Mouse (Mus musculus) cerebellum, adult 2 months (tissue): ENCODE measurements around the gene Brsk1. TPM values are rescaled to one million over a fixed set of nuclear protein-coding genes. Genes with fewer than 3 reads are reported as not detected.

Experiments
- DNase-seq, 2 experiments: peaks; one replicate each; pipeline ENCODE4 v3.0.0; 2021
- H3K27ac ChIP-seq: fragments of 200-500 bp; 2 replicates; pipeline ENCODE4 v1.5.1; 2012; ENCODE audit warnings: low read length, control low read depth, inconsistent platforms; ENCODE audit not compliant: insufficient read depth
- H3K27me3 ChIP-seq: fragments of 200-500 bp; 2 replicates; pipeline ENCODE4 v1.6.1; 2012; ENCODE audit warnings: inconsistent platforms, mild to moderate bottlenecking, low read length, moderate library complexity; ENCODE audit not compliant: control insufficient read depth, insufficient read depth
- H3K4me1 ChIP-seq: fragments of 200-500 bp; 2 replicates; pipeline ENCODE4 v1.6.1; 2011; ENCODE audit warnings: low read length; ENCODE audit not compliant: control insufficient read depth, insufficient read depth
- H3K4me3 ChIP-seq: fragments of 200-500 bp; replicated peaks from 2 replicates; pipeline ENCODE3; 2011; ENCODE audit warnings: mild to moderate bottlenecking, low read depth, low read length, control low read depth; ENCODE audit not compliant: insufficient read depth
- CTCF ChIP-seq: fragments of 200-500 bp; IDR thresholded peaks from 2 replicates; pipeline ENCODE4 v1.5.1; 2011; ENCODE audit warnings: low read depth, mild to moderate bottlenecking, control low read depth, low read length, moderate library complexity, borderline replicate concordance; ENCODE audit not compliant: insufficient read depth
- POLR2A ChIP-seq: fragments of 200-500 bp; IDR thresholded peaks from 2 replicates; pipeline ENCODE4 v1.6.1; 2011; ENCODE audit warnings: low read length, control low read depth, borderline replicate concordance; ENCODE audit not compliant: insufficient read depth
- WGBS: fragments of 180-500 bp; shearing (Covaris S2); methylation state at CpG from one replicate; pipeline ENCODE4 v1.1.7; 2018; 5-methylcytosine and 5-hydroxymethylcytosine counted together
- polyA plus RNA-seq: library from polyadenylated mRNA; depleted of rRNA; stranded (reverse); fragments of >200 nt; gene quantifications from 2 replicates; pipeline ENCODE4 v1.2.3, GENCODE M21; 2012

Brsk1 gene
- polyA plus RNA-seq, 1 experiment: 182 TPM

DNA sequence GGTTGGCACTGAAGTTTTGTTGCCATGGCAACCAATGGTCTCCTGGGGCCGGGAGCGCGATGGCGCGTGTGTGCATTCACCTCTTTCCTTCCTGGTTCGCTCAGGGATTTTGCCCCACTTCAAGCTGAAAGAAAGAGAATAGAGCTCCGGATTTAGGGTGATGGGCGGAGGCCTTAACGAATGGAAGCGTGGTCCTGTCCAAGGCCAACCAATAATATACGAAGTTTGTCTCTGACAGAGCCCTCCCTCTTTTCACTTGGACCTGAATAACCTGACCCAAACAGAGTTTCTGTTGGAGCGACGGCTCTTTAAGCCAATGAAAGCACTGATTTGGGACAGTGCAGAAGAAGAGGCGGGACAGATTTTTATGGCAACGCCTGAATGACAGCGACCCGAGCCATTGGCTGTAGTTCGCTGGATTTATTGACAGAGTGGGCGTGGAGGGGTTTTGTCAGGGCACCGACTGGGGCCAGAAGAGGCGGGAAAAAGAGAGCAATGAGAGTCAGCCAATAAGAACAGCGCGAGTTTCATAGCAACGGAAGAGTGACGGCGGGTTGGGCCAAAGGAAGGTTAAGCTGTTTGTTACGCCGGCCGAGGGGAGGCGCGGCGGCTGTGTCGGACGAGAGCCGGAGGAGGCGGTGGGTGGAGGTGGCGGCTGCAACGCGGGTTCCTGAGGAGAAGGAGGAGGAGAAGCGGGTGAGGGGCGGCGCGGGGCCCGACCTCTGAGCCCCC is 49.3 kb downstream of the Brsk1 start, which contains the start of gene Kmt5c:
Gene Kmt5c, plus strand, starts transcription at position 572 of the 732 bp plus-strand sequence.
- Histone ChIP-seq H3K4me3 (peak within 1 kb of the TSS; percentile 99), H3K27ac (peak within 1 kb of the TSS; percentile 97), H3K4me1 (peaks cover 13% of the 10 kb centered on the region; the same call in 1 of the 2 replicates), H3K27me3 (no peaks in the 10 kb centered on the region)
- WGBS: under 1% methylated on average over 41 of the region's 44 CpGs
- TF ChIP-seq POLR2A (peak; percentile 96), CTCF (no peak)
- DNase-seq: peak; percentile 97 to 100

- no peak for DNase-seq
- Histone ChIP-seq H3K27ac (peak overlapping the region; percentile 97), H3K4me1 (peaks cover 13% of the 10 kb centered on the region; the same call in 1 of the 2 replicates), H3K27me3 (no peaks in the 10 kb centered on the region), H3K4me3 (peak overlapping the region; percentile 99)
- WGBS: under 1% methylated on average over 14 of the region's 14 CpGs
- TF ChIP-seq CTCF (no peak), POLR2A (no peak)
Measured at GRCm38 (mm10) chr7:4740309-4740727, 49.9 kb downstream of the Brsk1 start.

DNA sequence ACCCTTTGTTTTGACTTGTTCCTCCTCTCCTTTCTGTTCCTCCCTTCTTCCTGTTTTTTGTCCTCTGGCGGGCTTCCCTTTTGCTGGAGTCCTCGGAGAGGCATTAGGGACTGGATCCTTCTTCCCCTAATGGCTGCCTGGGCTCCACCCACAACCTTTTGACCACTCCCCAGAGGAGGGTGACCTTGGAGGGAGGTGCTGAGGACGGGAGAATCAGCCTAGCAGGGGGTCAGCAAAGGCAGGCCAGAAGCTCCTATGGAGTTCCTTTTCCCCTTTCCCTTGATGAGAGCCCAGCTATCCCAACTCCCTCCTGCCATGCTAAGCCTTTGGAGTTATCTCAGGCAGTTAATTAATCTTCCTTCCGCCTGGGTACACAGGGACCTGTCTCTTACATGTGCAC is 50.7 kb downstream of the Brsk1 start:
- WGBS: 5% methylated on average over 4 of the region's 4 CpGs
- peak; percentile 78 to 82 for DNase-seq
- H3K4me3 ChIP-seq: peak overlapping the region; percentile 99
- TF ChIP-seq POLR2A: peak; percentile 66; the same call in 1 of the 2 replicates
- TF ChIP-seq CTCF: no peak
- H3K27ac ChIP-seq: peak overlapping the region; percentile 97
- no peaks in the 10 kb centered on the region for H3K27me3 ChIP-seq
- peaks cover 13% of the 10 kb centered on the region; the same call in 1 of the 2 replicates for H3K4me1 ChIP-seq

DNA sequence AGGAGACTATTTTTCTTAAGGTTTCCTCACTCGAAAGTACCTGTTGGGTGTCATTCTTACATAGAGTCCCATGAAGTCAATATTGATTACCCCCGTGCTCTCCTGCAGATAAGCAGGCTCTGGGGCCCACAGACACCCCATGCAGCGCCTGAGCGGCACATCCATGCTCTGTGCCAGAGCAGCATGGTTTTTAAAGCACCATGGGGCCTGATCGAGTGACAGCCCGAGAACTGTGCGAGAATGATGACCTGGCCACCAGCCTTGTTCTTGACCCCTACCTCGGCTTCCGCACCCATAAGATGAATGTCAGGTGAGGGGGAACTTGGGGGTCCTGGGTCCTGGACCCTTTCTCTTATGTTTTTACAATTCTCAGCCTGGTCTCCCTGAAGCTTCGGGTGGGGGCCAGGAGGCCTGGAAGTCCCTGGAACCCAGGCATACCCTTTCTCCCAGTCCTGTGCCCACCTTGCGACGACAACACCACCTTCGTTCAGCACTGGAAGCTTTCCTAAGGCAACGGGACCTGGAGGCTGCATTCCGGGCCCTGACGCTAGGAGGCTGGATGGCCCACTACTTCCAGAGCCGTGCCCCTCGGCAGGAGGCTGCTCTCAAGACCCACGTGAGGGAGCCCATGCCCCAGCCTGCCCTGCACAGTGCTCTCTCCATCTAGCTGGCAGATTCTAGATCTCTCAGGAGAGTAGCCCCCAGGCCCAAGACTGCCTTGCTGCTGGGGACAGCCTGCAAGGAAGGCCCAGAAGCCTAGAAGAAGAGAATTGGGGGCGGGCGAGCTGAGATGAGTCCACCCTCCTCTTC is 51.5 kb downstream of the Brsk1 start:
- no peaks in the 10 kb centered on the region for H3K27me3 ChIP-seq
- H3K4me1 ChIP-seq: peaks cover 13% of the 10 kb centered on the region; the same call in 1 of the 2 replicates
- peak; percentile 21 to 32 for DNase-seq
- peak overlapping the region; percentile 97 for H3K27ac ChIP-seq
- no peak for TF ChIP-seq CTCF
- TF ChIP-seq POLR2A: no peak
- H3K4me3 ChIP-seq: peak overlapping the region; percentile 99
- 60% methylated on average over 21 of the region's 21 CpGs for WGBS

DNA sequence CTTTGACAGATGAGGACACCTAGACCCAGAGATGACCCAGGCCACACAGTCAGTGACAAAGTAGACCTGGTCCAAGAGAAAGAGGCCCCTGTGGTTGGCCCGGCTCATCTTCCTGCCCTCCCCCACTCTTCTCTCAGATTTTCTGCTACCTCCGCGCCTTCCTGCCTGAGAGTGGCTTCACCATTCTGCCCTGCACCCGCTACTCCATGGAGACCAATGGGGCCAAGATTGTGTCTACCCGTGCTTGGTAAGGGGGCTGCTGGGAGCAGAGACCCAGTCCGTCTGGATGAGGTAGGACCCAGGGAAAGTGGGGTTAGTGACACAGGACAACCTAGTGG is 52.0 kb downstream of the Brsk1 start:
- no peaks in the 10 kb centered on the region for H3K27me3 ChIP-seq
- peaks cover 13% of the 10 kb centered on the region; the same call in 1 of the 2 replicates for H3K4me1 ChIP-seq
- no peak for DNase-seq
- peak overlapping the region; percentile 97; the same call in 1 of the 2 replicates for H3K27ac ChIP-seq
- no peak overlapping the region for H3K4me3 ChIP-seq
- TF ChIP-seq POLR2A: no peak
- TF ChIP-seq CTCF: no peak
- WGBS: 84% methylated on average over 6 of the region's 6 CpGs

DNA sequence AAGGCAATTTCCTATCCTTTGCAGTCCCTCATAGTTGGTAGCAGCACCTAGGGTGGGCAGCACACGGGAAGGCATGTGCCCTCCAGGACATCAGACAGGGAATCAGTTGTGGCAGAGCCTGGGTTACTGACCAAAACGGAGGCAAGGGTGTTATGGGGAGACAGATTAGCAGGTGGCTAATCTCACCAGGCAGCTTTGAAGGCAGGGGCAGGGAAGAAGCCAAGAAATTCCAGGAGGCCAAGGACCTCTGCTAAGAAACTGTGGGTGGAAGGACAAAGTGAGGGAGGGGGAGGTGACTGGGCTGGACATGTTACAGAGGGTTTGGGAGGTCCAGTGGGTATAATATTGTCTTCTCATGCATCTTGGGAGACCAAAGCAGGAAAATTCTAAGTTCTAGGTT is 53.0 kb downstream of the Brsk1 start:
- no peak overlapping the region for H3K27ac ChIP-seq
- 54% methylated on average over 2 of the region's 2 CpGs for WGBS
- H3K4me3 ChIP-seq: no peak overlapping the region
- no peak for DNase-seq
- H3K4me1 ChIP-seq: peaks cover 13% of the 10 kb centered on the region; the same call in 1 of the 2 replicates
- no peaks in the 10 kb centered on the region for H3K27me3 ChIP-seq
- TF ChIP-seq POLR2A (no peak), CTCF (no peak)

- DNase-seq: no peak
- Histone ChIP-seq H3K27me3 (no peaks in the 10 kb centered on the region), H3K27ac (no peak overlapping the region), H3K4me1 (peaks cover 13% of the 10 kb centered on the region; the same call in 1 of the 2 replicates), H3K4me3 (no peak overlapping the region)
- 98% methylated on average over 6 of the region's 6 CpGs for WGBS
- TF ChIP-seq POLR2A (no peak), CTCF (no peak)
Measured at GRCm38 (mm10) chr7:4744886-4745285, 54.5 kb downstream of the Brsk1 start.
